In genomic region chr11:61062548-61063461, GRCm38 (mm10) we compare ENCODE assay signal across 18 mouse cellular contexts. TPM values are rescaled to one million over a fixed set of nuclear protein-coding genes. Genes with fewer than 3 reads are reported as not detected.
DNase-seq lines count a peak whose midpoint lies in the region; ATAC-seq and TF ChIP-seq lines count a peak whose summit lies in the region.
"Had no signal": no experiment of that assay in that cellular context is flagged by ENCODE, and none has a peak within 500 bp of the region (broad histone marks: within the 10 kb centered on the region; RNA-seq: fewer than 3 reads in every experiment).

No protein-coding gene starts in this region.

- no peak overlapping the region for H3K4me2 ChIP-seq in stomach, postnatal 0 days (replicated peaks; ENCODE audit: low read depth)
- H3K4me2 ChIP-seq: neural tube, embryonic 13.5 days had no signal

- no peaks in the 10 kb centered on the region for H3K27me3 ChIP-seq in C2C12 (ENCODE audit: control insufficient read depth, insufficient read depth, insufficient read length)
- no peaks in the 10 kb centered on the region for H3K27me3 ChIP-seq in stomach, postnatal 0 days (ENCODE audit: control insufficient read depth, insufficient read depth, low read length)
- H3K27me3 ChIP-seq: neural tube, embryonic 13.5 days had no signal

- no peaks in the 10 kb centered on the region for H3K36me3 ChIP-seq in C2C12 (ENCODE audit: control insufficient read depth, insufficient read depth)
- no peaks in the 10 kb centered on the region for H3K36me3 ChIP-seq in stomach, postnatal 0 days (ENCODE audit: control insufficient read depth, insufficient read depth, low read length)
- H3K36me3 ChIP-seq: neural tube, embryonic 13.5 days had no signal

- H3K79me3 ChIP-seq in C2C12 (ENCODE audit: low read depth), result no peaks in the 10 kb centered on the region

- no peak for TF ChIP-seq CTCF in C2C12 (IDR thresholded peaks at IDR 0.05; ENCODE audit: control insufficient read depth, insufficient read depth, insufficient read length)
- TF ChIP-seq CTCF in stomach, postnatal 0 days (IDR thresholded peaks at IDR 0.05; ENCODE audit: low read depth), result no peak

- no peak overlapping the region for H3K9ac ChIP-seq in stomach, postnatal 0 days (ENCODE audit: low read length)
- H3K9ac ChIP-seq: liver, embryonic 14.5 days; neural tube, embryonic 13.5 days had no signal

- H3K4me1 ChIP-seq in stomach, postnatal 0 days (replicated peaks; ENCODE audit: control insufficient read depth, insufficient read depth), result no peaks in the 10 kb centered on the region

- TF ChIP-seq EP300 in stomach, postnatal 0 days (optimal IDR thresholded peaks at IDR 0.05), result no peak

- H3K9me3 ChIP-seq in stomach, postnatal 0 days (ENCODE audit: control insufficient read depth, low read length), result no peaks in the 10 kb centered on the region
- H3K9me3 ChIP-seq: megakaryocyte, embryonic 14.5 days; neural tube, embryonic 13.5 days had no signal

- no peak for ATAC-seq in cerebellum, adult (ENCODE audit: insufficient number of reproducible peaks, low FRiP score, low TSS enrichment)
- ATAC-seq in granulocyte monocyte progenitor cell, adult 5-6 weeks (replicated peaks; ENCODE audit: poor library complexity, severe bottlenecking), result no peak
- no peak for ATAC-seq in stomach, postnatal 0 days (ENCODE audit: low FRiP score, low TSS enrichment)
- ATAC-seq: forebrain, embryonic 16.5 days; Patski had no signal

- H3K79me2 ChIP-seq in C2C12 (ENCODE audit: control insufficient read depth, insufficient read depth), result no peaks in the 10 kb centered on the region

- peak; percentile 38 for DNase-seq in cerebellum, adult 9-11 months
- DNase-seq in left cerebral cortex, adult 18-20 months (ENCODE audit: low spot score in 2 of 2), result peak; percentile 38 to 42
- no peak for DNase-seq in left cerebral cortex, adult 11 months (ENCODE audit: low spot score)
- peak; percentile 3 for DNase-seq in gonadal fat pad, adult 2 months (ENCODE audit: low read depth)
- no peak for DNase-seq in stomach, postnatal 0 days (ENCODE audit: low spot score)
- DNase-seq: cerebellum, adult 9-10 months; gastrocnemius, postnatal 10 days; lung, postnatal 10 days had no signal

- no peak overlapping the region for H3ac ChIP-seq in C2C12 (ENCODE audit: control insufficient read depth, insufficient read length, low read depth)

- no peak overlapping the region for H3K27ac ChIP-seq in stomach, postnatal 0 days (replicated peaks)
- H3K27ac ChIP-seq: liver, embryonic 14.5 days; neural tube, embryonic 13.5 days had no signal

- no peak overlapping the region for H3K4me3 ChIP-seq in C2C12 (ENCODE audit: insufficient read depth, poor library complexity, severe bottlenecking)
- no peak overlapping the region for H3K4me3 ChIP-seq in stomach, postnatal 0 days (ENCODE audit: low read depth, low read length)
- H3K4me3 ChIP-seq: left cerebral cortex, adult 2 months; megakaryocyte, embryonic 14.5 days; neural tube, embryonic 13.5 days had no signal

- 70% methylated on average over 18 of the region's 18 CpGs for WGBS in stomach, postnatal 0 days

TF ChIP-seq in C2C12, 6 proteins besides CTCF, POLR2A, EP300 and RAD21:
- no peak for TF ChIP-seq USF1 (IDR thresholded peaks at IDR 0.05; ENCODE audit: low read depth)
- no peak for TF ChIP-seq FOSL1 (IDR thresholded peaks at IDR 0.05; ENCODE audit: insufficient read depth, low read length, poor library complexity, severe bottlenecking)
- peak; percentile 82 for TF ChIP-seq MYOD1 (IDR thresholded peaks at IDR 0.05; ENCODE audit: control insufficient read depth, insufficient read length, low read depth)
- TF ChIP-seq MYOG (IDR thresholded peaks at IDR 0.05; ENCODE audit: control insufficient read depth, extremely low read depth, insufficient read length), result no peak

RNA-seq across cellular contexts. Expression of gene Kcnj12, which starts 40.4 kb away (rescaled TPM):
- 10 to 100 TPM; 18.9 to 19.0 TPM for total RNA-seq in left cerebral cortex, adult 18-20 months (2021)
- polyA plus RNA-seq in C2C12 (2012; fragmentation: generic; extraction: Trizol), result 0.62 TPM
- polyA plus RNA-seq in gonadal fat pad, adult 2 months (2012; rRNA removed), result 4.0 and 7.3 TPM in 2 replicates
- total RNA-seq in granulocyte monocyte progenitor cell, adult 5-6 weeks (2014; fragmentation: Nextera tagmentation), result not detected in 2 replicates
- not detected in 2 replicates for total RNA-seq in granulocyte monocyte progenitor cell, adult 5-6 weeks (2017)
- polyA plus RNA-seq in stomach, postnatal 0 days (2015; fragmentation: Nextera tagmentation; extraction: Ambion mirVana), result 0.59 and 0.77 TPM in 2 replicates
- total RNA-seq: hematopoietic stem cell, adult 5-6 weeks had no signal
- polyA plus RNA-seq: Patski had no signal

Comparison
In these comparisons a context has a peak if more than half of its experiments do, and no peak if none do; other contexts are left out.
1. DNase-seq: peak in cerebellum, adult 9-11 months (single experiment), left cerebral cortex, adult 18-20 months (2 of 2) and gonadal fat pad, adult 2 months (single experiment); none in left cerebral cortex, adult 11 months (single experiment) and stomach, postnatal 0 days (single experiment).